Mouse (Mus musculus) intestine, embryonic 14.5 days (tissue): ENCODE data around the gene Epha10. TPM values are rescaled to one million over a fixed set of nuclear protein-coding genes. Genes with fewer than 3 reads are reported as not detected.

ENCODE experiments used
- ATAC-seq: fragments of 200-750 bp; cut with Nextera tagmentation; replicated peaks from 2 replicates; pipeline ENCODE4 v1.8.0; 2017; ENCODE audit warnings: low read depth, moderate number of reproducible peaks, moderate TSS enrichment, moderate library complexity; ENCODE audit not compliant: low FRiP score, low TSS enrichment
- DNase-seq: peaks from one replicate; pipeline ENCODE4 v3.0.0-alpha.2; 2018; ENCODE audit warnings: low spot score
- H3K27ac ChIP-seq: fragments of 300-500 bp; sonication (generic); 2 replicates; pipeline ENCODE4 v1.5.1; 2014; ENCODE audit warnings: low read depth, mild to moderate bottlenecking, control low read depth
- H3K27me3 ChIP-seq: fragments of 300-500 bp; sonication (generic); replicated peaks from 2 replicates; pipeline ENCODE4 v1.6.1; 2014; ENCODE audit warnings: low read length, control low read depth; ENCODE audit not compliant: control insufficient read depth, insufficient read depth
- H3K36me3 ChIP-seq: fragments of 300-500 bp; sonication (generic); 2 replicates; pipeline ENCODE4 v1.6.1; 2014; ENCODE audit warnings: low read length, control low read depth; ENCODE audit not compliant: control insufficient read depth, insufficient read depth
- H3K4me1 ChIP-seq: fragments of 300-500 bp; sonication (generic); replicated peaks from 2 replicates; pipeline ENCODE4 v1.6.1; 2014; ENCODE audit warnings: low read length, control low read depth, mixed read lengths; ENCODE audit not compliant: control insufficient read depth, insufficient read depth
- H3K4me2 ChIP-seq: fragments of 300-500 bp; sonication (generic); 2 replicates; pipeline ENCODE4 v1.6.1; 2014; ENCODE audit warnings: low read length
- H3K4me3 ChIP-seq: fragments of 300-500 bp; sonication (generic); 2 replicates; pipeline ENCODE4 v1.5.1; 2014; ENCODE audit warnings: low read depth, low read length, control low read depth, mixed read lengths
- H3K9ac ChIP-seq: fragments of 300-500 bp; sonication (generic); 2 replicates; pipeline ENCODE4 v1.6.1; 2014; ENCODE audit warnings: mild to moderate bottlenecking, low read length
- H3K9me3 ChIP-seq: fragments of 300-500 bp; sonication (generic); 2 replicates; pipeline ENCODE4 v1.6.1; 2016; ENCODE audit warnings: low read length, control low read depth; ENCODE audit not compliant: control insufficient read depth
- WGBS: fragments of 180-500 bp; shearing (Covaris S2); extraction: QIAGEN DNeasy Blood & Tissue Kit; methylation state at CpG from one replicate; pipeline ENCODE4 v1.1.7; 2014; 5-methylcytosine and 5-hydroxymethylcytosine counted together
- polyA plus RNA-seq: library from polyadenylated mRNA; unstranded; fragments of >200 nt; fragmentation: Nextera tagmentation; extraction: Ambion mirVana; gene quantifications from 2 replicates; pipeline ENCODE4 v1.2.1, GENCODE M21; 2014

Gene Epha10
- polyA plus RNA-seq, 1 experiment from 2014 or later: 0.19 TPM

DNA sequence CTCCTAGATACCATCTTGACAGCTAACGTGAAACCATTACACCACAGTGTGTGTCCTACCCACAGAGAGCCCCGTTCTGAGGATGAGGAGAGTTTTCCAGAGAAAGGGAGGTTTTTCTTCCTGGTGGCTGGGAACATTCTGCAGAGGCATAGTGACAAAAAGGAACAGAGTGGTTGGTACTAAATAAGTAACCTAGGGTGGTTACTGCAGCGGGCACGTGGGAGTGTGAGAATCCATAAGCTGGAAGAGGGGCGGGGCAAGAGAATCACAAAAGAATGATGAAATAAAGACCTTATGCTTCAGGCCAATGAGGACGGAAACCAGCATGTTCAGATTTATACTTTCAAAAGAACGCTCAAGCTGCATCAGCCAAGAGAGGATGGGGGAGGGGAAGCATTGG is 8.0 kb downstream of the Epha10 start:
- Histone ChIP-seq H3K4me3 (no peak overlapping the region), H3K36me3 (no peaks in the 10 kb centered on the region), H3K4me1 (no peaks in the 10 kb centered on the region), H3K27me3 (peaks cover 64% of the 10 kb centered on the region), H3K4me2 (no peak overlapping the region), H3K9me3 (no peaks in the 10 kb centered on the region), H3K9ac (no peak overlapping the region), H3K27ac (no peak overlapping the region)
- no peak for DNase-seq
- ATAC-seq: no peak
- WGBS: 70% methylated on average over 7 of the region's 7 CpGs

DNA sequence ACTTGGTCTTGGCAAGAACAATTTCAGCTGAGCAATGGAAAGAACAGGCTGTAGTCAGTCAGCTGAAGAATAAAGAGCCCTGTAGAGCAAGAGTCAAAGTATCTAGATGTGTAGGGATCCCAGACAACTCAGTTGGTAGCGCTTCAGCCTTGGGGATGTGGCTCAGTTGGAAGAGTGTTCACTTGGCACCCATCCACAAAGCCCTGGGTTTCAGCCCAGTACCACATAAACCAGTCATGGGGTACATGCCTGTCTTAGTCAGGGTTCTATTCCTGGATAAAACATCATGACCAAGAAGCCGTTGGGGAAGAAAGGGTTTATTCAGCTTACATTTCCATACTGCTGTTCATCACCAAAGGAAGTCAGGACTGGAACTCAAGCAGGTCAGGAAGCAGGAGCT is 9.2 kb downstream of the Epha10 start:
- Histone ChIP-seq H3K27me3 (peaks cover 70% of the 10 kb centered on the region), H3K4me2 (no peak overlapping the region), H3K36me3 (no peaks in the 10 kb centered on the region), H3K9ac (no peak overlapping the region), H3K4me1 (no peaks in the 10 kb centered on the region; the same call in 1 of the 2 replicates), H3K9me3 (no peaks in the 10 kb centered on the region), H3K27ac (no peak overlapping the region), H3K4me3 (no peak overlapping the region)
- DNase-seq: no peak
- WGBS: 84% methylated on average over 2 of the region's 2 CpGs
- ATAC-seq: no peak

DNA sequence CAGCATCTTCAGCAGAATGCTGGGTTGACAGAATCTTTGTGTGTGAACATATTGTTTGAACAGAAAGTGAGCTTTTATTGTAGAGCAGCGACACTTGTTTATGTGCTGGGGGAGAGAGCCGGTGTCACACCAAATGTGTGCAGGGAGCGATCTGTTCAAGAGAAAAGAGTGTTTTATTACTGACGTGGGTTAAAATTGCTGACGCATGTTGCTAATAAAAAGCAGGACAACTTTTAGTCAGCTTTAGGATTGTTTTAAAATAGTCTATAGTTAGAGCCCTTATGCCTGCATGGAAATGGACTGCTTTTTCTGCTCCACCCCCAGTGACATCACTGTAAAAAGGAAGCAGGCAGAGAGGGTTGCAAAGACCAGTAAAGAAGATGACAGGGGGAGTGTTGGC is 10.1 kb downstream of the Epha10 start:
- no peak overlapping the region for H3K4me2 ChIP-seq
- 69% methylated on average over 5 of the region's 5 CpGs for WGBS
- H3K27ac ChIP-seq: no peak overlapping the region
- no peaks in the 10 kb centered on the region for H3K36me3 ChIP-seq
- peaks cover 71% of the 10 kb centered on the region for H3K27me3 ChIP-seq
- H3K4me3 ChIP-seq: no peak overlapping the region
- no peaks in the 10 kb centered on the region for H3K9me3 ChIP-seq
- ATAC-seq (no peak), DNase-seq (no peak)
- H3K9ac ChIP-seq: no peak overlapping the region
- no peaks in the 10 kb centered on the region; the same call in 1 of the 2 replicates for H3K4me1 ChIP-seq

DNA sequence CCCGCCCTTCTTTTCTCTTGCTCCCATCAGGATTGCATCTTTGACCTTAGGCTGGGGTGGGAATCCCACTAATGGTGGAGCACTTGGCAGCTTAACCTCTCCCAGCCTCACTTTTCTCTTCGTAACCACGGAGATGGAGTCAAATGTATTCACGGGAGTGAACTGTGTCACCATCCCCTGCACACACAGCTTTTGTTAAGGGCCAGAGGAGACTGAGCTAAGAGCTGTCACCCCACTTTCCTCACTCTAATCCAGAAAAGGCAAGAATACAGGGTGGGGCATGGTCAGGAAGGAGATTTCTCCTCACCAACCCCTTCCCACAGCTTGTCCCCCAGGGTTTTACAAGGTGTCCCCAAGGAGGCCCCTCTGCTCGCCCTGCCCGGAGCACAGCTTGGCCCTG is 13.1 kb downstream of the Epha10 start:
- 30% methylated on average over 6 of the region's 6 CpGs for WGBS
- H3K4me1 ChIP-seq: no peaks in the 10 kb centered on the region; the same call in 1 of the 2 replicates
- no peaks in the 10 kb centered on the region for H3K36me3 ChIP-seq
- H3K4me3 ChIP-seq: no peak overlapping the region
- H3K27ac ChIP-seq: no peak overlapping the region
- H3K27me3 ChIP-seq: peaks cover 75% of the 10 kb centered on the region
- no peak overlapping the region for H3K4me2 ChIP-seq
- no peaks in the 10 kb centered on the region for H3K9me3 ChIP-seq
- DNase-seq (no peak), ATAC-seq (no peak)
- H3K9ac ChIP-seq: no peak overlapping the region

DNA sequence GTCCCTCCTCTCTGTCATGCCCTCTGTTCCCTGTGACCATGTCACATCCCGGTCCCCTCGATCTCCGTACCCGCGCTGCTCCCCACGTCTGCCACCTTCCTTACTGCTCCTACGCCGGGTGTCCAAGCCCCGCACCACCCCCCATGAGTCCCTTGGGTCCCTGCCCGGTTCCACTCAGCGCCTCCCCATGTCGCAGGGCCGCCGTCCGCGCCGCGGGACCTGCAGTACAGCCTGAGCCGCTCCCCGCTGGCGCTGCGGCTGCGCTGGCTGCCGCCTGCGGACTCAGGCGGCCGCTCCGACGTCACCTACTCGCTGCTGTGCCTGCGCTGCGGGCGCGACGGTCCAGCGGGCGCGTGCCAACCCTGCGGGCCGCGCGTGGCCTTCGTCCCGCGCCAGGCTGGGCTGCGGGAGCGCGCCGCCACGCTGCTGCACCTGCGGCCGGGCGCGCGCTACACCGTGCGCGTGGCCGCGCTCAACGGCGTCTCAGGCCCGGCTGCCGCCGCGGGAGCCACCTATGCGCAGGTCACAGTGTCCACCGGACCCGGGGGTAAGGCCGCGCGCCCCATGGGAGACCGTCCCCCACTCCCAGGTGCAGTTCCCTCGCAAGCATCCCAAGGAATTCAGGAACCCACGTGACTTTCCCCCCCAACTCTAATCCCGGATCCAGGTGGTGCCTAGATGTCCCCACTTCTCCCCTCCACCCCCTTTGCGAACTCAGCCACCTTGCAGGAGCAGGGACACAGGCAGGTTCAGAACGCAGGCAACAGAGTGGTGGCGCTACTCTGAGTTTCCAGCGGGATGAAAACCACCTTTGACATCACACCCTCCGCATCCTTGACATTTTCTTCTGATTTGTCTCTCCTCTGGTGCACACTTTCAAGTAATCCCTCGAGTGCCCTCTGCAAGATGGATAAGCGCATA is 14.1 kb downstream of the Epha10 start:
- Histone ChIP-seq H3K9me3 (no peaks in the 10 kb centered on the region), H3K4me2 (peak overlapping the region; percentile 62), H3K27ac (no peak overlapping the region), H3K4me1 (no peaks in the 10 kb centered on the region; the same call in 1 of the 2 replicates), H3K9ac (no peak overlapping the region), H3K36me3 (no peaks in the 10 kb centered on the region), H3K4me3 (peak overlapping the region; percentile 33), H3K27me3 (peaks cover 67% of the 10 kb centered on the region)
- 1% methylated on average over 80 of the region's 83 CpGs for WGBS
- ATAC-seq (no peak), DNase-seq (no peak)

DNA sequence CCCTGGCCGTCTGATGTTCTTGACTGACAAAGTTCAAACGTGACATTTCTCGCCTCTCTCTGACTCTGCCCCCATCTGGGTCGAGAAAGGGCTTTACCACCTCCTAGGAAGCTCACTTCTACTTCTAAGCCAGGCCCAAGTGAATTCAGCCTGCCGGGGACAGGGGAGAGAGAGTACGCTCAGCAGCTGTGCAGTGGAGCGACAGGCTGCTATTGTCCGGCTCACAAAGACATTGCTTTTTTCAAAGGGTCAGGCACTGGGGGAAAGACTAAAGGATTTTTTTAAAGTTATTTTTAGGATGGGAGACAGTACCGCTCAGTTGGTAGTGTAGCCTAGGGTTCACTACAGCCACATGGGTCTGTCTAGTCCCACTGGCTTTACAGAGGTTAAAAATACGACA is 17.7 kb downstream of the Epha10 start:
- Histone ChIP-seq H3K4me3 (no peak overlapping the region), H3K4me1 (no peaks in the 10 kb centered on the region; the same call in 1 of the 2 replicates), H3K4me2 (no peak overlapping the region), H3K36me3 (no peaks in the 10 kb centered on the region), H3K27me3 (peaks cover 37% of the 10 kb centered on the region), H3K9ac (no peak overlapping the region), H3K9me3 (no peaks in the 10 kb centered on the region), H3K27ac (no peak overlapping the region)
- WGBS: 64% methylated on average over 10 of the region's 10 CpGs
- DNase-seq (no peak), ATAC-seq (no peak)

DNA sequence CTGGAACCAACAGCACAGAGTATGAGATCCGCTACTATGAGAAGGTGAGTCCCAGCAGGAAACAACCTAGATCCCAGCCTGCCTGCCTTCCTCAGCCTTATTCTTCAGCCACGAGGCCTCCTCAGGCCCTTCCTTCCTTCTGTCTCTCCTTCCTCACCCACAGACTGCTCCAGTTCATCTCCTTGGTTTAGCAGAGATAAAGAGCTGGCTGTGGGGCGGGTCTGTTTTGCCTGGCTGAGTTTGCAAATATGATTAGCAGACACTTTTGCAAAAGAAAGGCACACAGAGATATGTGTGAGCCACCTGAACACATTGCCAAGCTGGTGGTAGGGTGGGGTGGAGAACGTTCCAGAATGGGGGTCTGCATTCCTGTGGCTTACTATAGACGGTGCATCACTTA is 19.2 kb downstream of the Epha10 start:
- Histone ChIP-seq H3K27ac (no peak overlapping the region), H3K4me3 (no peak overlapping the region), H3K9me3 (no peaks in the 10 kb centered on the region), H3K27me3 (peaks cover 23% of the 10 kb centered on the region), H3K9ac (no peak overlapping the region), H3K4me2 (no peak overlapping the region), H3K36me3 (no peaks in the 10 kb centered on the region), H3K4me1 (no peaks in the 10 kb centered on the region; the same call in 1 of the 2 replicates)
- no peak for DNase-seq
- ATAC-seq: no peak
- WGBS: 57% methylated on average over 5 of the region's 5 CpGs

DNA sequence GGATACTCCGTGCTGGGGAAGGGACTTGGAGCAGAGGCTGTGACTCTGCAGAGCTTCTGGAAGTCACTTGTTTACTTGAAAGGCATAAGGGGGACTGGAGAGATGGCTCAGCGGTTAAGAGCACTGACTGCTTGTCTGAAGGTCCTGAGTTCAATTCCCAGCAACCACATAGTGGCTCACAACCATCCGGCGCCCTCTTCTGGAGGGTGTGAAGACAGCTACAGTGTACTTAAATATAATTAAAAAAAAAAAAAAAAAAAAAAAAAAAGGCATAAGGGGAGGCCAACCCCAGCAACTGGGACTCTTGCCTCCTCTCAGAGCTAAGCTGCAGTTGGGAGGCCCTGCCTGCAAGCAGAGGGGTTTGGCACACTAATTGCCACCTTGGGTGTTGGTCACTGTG is 24.7 kb downstream of the Epha10 start:
- no peak for ATAC-seq
- no peak overlapping the region for H3K27ac ChIP-seq
- DNase-seq: no peak
- H3K9ac ChIP-seq: no peak overlapping the region
- no peaks in the 10 kb centered on the region for H3K27me3 ChIP-seq
- H3K4me2 ChIP-seq: no peak overlapping the region
- no peaks in the 10 kb centered on the region for H3K36me3 ChIP-seq
- no peak overlapping the region for H3K4me3 ChIP-seq
- peaks cover 9% of the 10 kb centered on the region for H3K4me1 ChIP-seq
- WGBS: 60% methylated on average over 4 of the region's 4 CpGs
- H3K9me3 ChIP-seq: no peaks in the 10 kb centered on the region
